Mouse (Mus musculus) heart, postnatal 0 days (tissue): ENCODE results near the gene Znfx1. TPM values are rescaled to one million over a fixed set of nuclear protein-coding genes. Genes with fewer than 3 reads are reported as not detected.

Source experiments
- ATAC-seq: fragments of 200-750 bp; cut with Nextera tagmentation; 2 replicates; pipeline ENCODE4 v1.8.0; 2017; ENCODE audit warnings: low read depth, moderate number of reproducible peaks, moderate library complexity; ENCODE audit not compliant: insufficient read depth
- DNase-seq: peaks from one replicate; pipeline ENCODE4 v3.0.0-alpha.2; 2016; ENCODE audit warnings: low spot score
- H3K27ac ChIP-seq: fragments of 300-500 bp; sonication (generic); 2 replicates; pipeline ENCODE4 v1.5.1; 2014; ENCODE audit warnings: low read depth, mild to moderate bottlenecking
- H3K27me3 ChIP-seq: fragments of 300-500 bp; sonication (generic); 2 replicates; pipeline ENCODE4 v1.6.1; 2014; ENCODE audit warnings: low read length, mixed read lengths; ENCODE audit not compliant: control insufficient read depth, insufficient read depth
- H3K36me3 ChIP-seq: fragments of 300-500 bp; sonication (generic); replicated peaks from 2 replicates; pipeline ENCODE4 v1.6.1; 2014; ENCODE audit warnings: low read length, mixed read lengths; ENCODE audit not compliant: control insufficient read depth, insufficient read depth
- H3K4me1 ChIP-seq: fragments of 300-500 bp; sonication (generic); 2 replicates; pipeline ENCODE4 v1.6.1; 2014; ENCODE audit warnings: antibody characterized with exemption; ENCODE audit not compliant: control insufficient read depth, insufficient read depth
- H3K4me2 ChIP-seq: fragments of 300-500 bp; sonication (generic); 2 replicates; pipeline ENCODE4 v1.6.1; 2014; ENCODE audit warnings: low read depth, mild to moderate bottlenecking, low read length, moderate library complexity
- H3K4me3 ChIP-seq: fragments of 300-500 bp; sonication (generic); 2 replicates; pipeline ENCODE4 v1.5.1; 2014; ENCODE audit warnings: low read depth, low read length
- H3K9ac ChIP-seq: fragments of 300-500 bp; sonication (generic); replicated peaks from 2 replicates; pipeline ENCODE4 v1.6.1; 2014; ENCODE audit warnings: low read depth, low read length, mixed read lengths
- H3K9me3 ChIP-seq: fragments of 300-500 bp; sonication (generic); replicated peaks from 2 replicates; pipeline ENCODE4 v1.6.1; 2016; ENCODE audit warnings: low read length; ENCODE audit not compliant: control insufficient read depth
- CTCF ChIP-seq: IDR thresholded peaks from 2 replicates; pipeline ENCODE4 v1.5.1; 2016; ENCODE audit warnings: antibody characterized with exemption, control low read depth, low read depth
- EP300 ChIP-seq: IDR thresholded peaks from 2 replicates; pipeline ENCODE4 v1.6.1; 2016; ENCODE audit warnings: antibody characterized with exemption, low read depth
- WGBS: fragments of 180-500 bp; shearing (Covaris S2); extraction: QIAGEN DNeasy Blood & Tissue Kit; methylation state at CpG from one replicate; pipeline ENCODE4 v1.1.7; 2014; 5-methylcytosine and 5-hydroxymethylcytosine counted together
- polyA plus RNA-seq: library from polyadenylated mRNA; unstranded; fragments of >200 nt; fragmentation: Nextera tagmentation; extraction: Ambion mirVana; gene quantifications from 2 replicates; pipeline ENCODE4 v1.2.1, GENCODE M21; 2015
- total RNA-seq: library from RNA; depleted of rRNA; stranded (reverse); fragments of >200 nt; gene quantifications from 2 replicates; pipeline ENCODE4 v1.2.3, GENCODE M21; 2014; ENCODE audit warnings: low replicate concordance; rRNA removed

Gene Znfx1
- total RNA-seq = 25.0 and 35.4 TPM in 2 replicates
- polyA plus RNA-seq = 6.0 and 6.9 TPM in 2 replicates

DNA sequence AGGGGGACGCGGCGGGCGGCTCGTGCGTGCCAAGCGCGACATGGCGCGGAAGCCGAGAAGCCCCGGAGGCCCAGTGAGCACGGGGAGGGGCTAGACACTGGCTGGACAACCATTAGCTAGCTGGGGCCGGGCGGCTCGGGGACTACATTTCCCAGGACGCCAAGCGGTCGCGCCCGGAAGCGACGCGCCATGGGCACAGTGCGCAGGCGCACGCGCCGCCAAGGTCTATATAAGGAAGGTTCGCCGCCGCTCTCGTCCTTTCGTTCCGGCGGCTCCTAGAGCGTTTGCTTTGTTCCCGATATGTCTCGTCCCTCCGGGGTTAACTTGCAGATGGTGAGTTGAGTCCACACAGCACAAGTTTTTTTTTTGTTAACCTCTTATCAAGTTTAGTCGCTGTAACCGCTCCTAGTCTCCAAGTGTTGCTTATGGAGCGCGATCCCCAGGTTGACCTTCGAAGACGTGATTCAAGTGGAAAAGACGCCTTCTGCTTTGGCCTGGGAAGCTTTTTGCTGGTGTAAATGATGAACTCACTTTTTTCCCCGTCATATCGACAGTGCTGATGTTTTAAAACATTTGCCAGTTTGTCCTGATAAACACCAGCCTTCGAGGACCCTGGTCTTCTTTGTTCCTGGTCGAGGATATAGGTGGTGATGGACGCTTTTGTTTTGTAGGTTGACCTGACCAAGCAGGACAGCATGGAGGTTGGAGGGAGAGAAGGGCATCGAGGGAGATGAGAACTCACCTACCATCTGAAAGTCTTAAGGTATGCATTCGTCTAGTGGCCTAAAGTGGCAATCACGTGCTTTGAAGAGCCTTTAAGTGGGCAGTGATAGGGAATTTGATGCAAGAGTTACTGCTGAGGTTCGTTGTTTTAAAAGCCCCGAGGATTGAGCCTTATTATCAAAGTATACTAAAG is at the start of gene Znfx1:
TSS of gene Znfx1 (minus strand) at position 51 of the 916 bp plus-strand sequence.
- H3K36me3 ChIP-seq = peaks cover 26% of the 10 kb centered on the region

DNA sequence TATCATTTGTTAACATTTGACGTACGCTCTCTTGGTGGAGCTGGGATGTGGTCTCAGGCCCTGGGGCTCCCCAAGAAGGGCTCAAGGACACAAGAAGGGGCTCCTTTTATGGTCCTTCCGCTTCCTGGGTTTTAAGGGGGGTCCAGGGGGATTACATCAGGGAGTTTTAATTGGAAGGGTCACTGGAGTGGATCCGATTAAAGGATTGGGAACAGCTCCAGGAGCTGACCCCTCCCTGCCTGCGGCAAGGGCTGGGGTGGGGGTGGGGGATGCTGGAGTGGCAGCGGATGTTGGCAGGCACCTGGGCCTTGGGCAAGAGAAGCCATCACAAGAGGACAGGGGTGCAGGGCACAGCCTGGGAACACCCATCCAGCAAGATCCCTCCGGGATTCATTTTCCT is 49.4 kb upstream of the Znfx1 start:
- ATAC-seq = no peak

More for the DNA sequence above, at the start of gene Znfx1:
- DNase-seq (peak; percentile 95), ATAC-seq (peak; percentile 94)
- H3K4me1 ChIP-seq = peaks cover 15% of the 10 kb centered on the region
- WGBS = under 1% methylated on average over 54 of the region's 57 CpGs
- TF ChIP-seq CTCF (no peak), EP300 (no peak)
- H3K4me2 ChIP-seq = peak within 1 kb of the TSS; percentile 88
- no peaks in the 10 kb centered on the region for H3K9me3 ChIP-seq
- peak within 1 kb of the TSS; percentile 78 for H3K9ac ChIP-seq
- no peaks in the 10 kb centered on the region for H3K27me3 ChIP-seq
- peak within 1 kb of the TSS; percentile 90 for H3K4me3 ChIP-seq
- H3K27ac ChIP-seq = peak within 1 kb of the TSS; percentile 93

GRCm38 (mm10) chr2:167109506-167109905 is 46.7 kb upstream of the Znfx1 start:
- Histone ChIP-seq H3K4me1 (no peaks in the 10 kb centered on the region), H3K4me3 (no peak overlapping the region), H3K27me3 (no peaks in the 10 kb centered on the region), H3K36me3 (0 out of 2 replicates have a peak, but pooled peaks cover 9% of the 10 kb centered on the region), H3K27ac (no peak overlapping the region), H3K9ac (no peak overlapping the region), H3K4me2 (no peak overlapping the region), H3K9me3 (no peaks in the 10 kb centered on the region)
- TF ChIP-seq CTCF (no peak), EP300 (no peak)
- ATAC-seq (no peak), DNase-seq (no peak)
- WGBS = 75% methylated on average over 8 of the region's 8 CpGs

More for the DNA sequence above, 49.4 kb upstream of the Znfx1 start:
- Histone ChIP-seq H3K27me3 (no peaks in the 10 kb centered on the region), H3K36me3 (no peaks in the 10 kb centered on the region), H3K4me2 (no peak overlapping the region), H3K4me1 (no peaks in the 10 kb centered on the region), H3K9ac (no peak overlapping the region), H3K27ac (no peak overlapping the region), H3K9me3 (no peaks in the 10 kb centered on the region), H3K4me3 (no peak overlapping the region)
- TF ChIP-seq EP300 (no peak), CTCF (no peak)
- no peak for DNase-seq
- 57% methylated on average over 7 of the region's 7 CpGs for WGBS

- no peak overlapping the region for H3K27ac ChIP-seq
Observed at GRCm38 (mm10) chr2:167103546-167103945, 40.7 kb upstream of the Znfx1 start.

DNA sequence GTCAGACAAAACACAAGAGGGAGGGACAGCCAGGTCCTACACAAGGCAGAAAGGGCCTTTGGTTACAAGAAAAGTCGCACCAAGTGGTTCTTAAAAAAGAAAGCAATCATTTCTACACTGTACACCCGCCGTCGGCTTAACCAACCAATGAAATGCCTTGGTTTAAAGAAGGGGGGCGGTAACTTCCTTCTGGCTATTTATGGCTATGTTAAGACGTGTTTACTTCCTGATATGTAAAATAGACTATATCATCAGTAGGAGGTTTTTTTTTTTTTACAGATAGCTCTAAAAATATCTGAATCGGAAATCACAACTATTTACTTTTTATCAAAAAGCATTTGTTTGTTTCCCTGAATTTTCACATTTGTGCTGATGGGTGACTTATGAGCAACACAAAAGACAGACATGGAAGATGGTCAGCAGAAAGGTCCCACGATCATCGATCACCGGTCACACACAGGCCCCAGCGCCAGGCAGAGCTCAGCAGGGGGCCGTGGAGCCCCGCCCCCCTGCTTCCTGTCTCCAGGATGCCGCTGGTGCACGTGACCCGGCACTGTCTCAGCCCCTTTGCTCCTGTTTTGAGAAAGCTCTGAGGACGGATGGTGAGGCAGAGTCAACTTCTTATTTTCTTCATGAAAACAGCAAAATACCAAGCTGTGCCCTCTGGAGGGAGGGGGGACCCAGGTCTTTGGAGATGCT is 39.1 kb upstream of the Znfx1 start:
- no peak for TF ChIP-seq CTCF
- TF ChIP-seq EP300 = no peak
- ATAC-seq = no peak; the same call in 1 of the 2 replicates

More at GRCm38 (mm10) chr2:167103546-167103945, 40.7 kb upstream of the Znfx1 start:
- TF ChIP-seq CTCF = no peak
- no peak for TF ChIP-seq EP300
- Histone ChIP-seq H3K4me1 (no peaks in the 10 kb centered on the region), H3K27me3 (no peaks in the 10 kb centered on the region), H3K4me3 (no peak overlapping the region), H3K9me3 (no peaks in the 10 kb centered on the region), H3K4me2 (no peak overlapping the region), H3K36me3 (0 out of 2 replicates have a peak, but pooled peaks cover 9% of the 10 kb centered on the region), H3K9ac (no peak overlapping the region)
- DNase-seq (no peak), ATAC-seq (no peak)
- 33% methylated on average over 7 of the region's 7 CpGs for WGBS

More for the DNA sequence above, 39.1 kb upstream of the Znfx1 start:
- H3K27me3 ChIP-seq = no peaks in the 10 kb centered on the region
- no peak overlapping the region for H3K9ac ChIP-seq
- H3K27ac ChIP-seq = no peak overlapping the region
- WGBS = 50% methylated on average over 17 of the region's 17 CpGs
- peak overlapping the region; percentile 20; the same call in 1 of the 2 replicates for H3K4me2 ChIP-seq
- H3K36me3 ChIP-seq = 0 out of 2 replicates have a peak, but pooled peaks cover 9% of the 10 kb centered on the region
- H3K4me1 ChIP-seq = no peaks in the 10 kb centered on the region
- DNase-seq = no peak
- no peak overlapping the region for H3K4me3 ChIP-seq
- H3K9me3 ChIP-seq = no peaks in the 10 kb centered on the region
